Mouse (Mus musculus) midbrain, embryonic 11.5 days (tissue): ENCODE data around the gene Gm8257. TPM values are rescaled to one million over a fixed set of nuclear protein-coding genes. Genes with fewer than 3 reads are reported as not detected.
"Not testable (repeated sequence)": the region's sequence is repeated elsewhere in the genome, so short reads cannot be mapped to it uniquely, and the experiment has no call there.

ENCODE experiments used
- ATAC-seq: fragments of 200-750 bp; cut with Nextera tagmentation; 2 replicates; pipeline ENCODE4 v1.8.0; 2017; ENCODE audit warnings: moderate TSS enrichment, moderate library complexity; ENCODE audit not compliant: low FRiP score
- DNase-seq: peaks from one replicate; pipeline ENCODE4 v3.0.0; 2015; ENCODE audit warnings: low spot score; ENCODE audit errors: missing footprints
- H3K27ac ChIP-seq: fragments of 300-500 bp; sonication (generic); 2 replicates; pipeline ENCODE4 v1.5.1; 2014; ENCODE audit warnings: low read depth, low read length
- H3K27me3 ChIP-seq: fragments of 300-500 bp; sonication (generic); 2 replicates; pipeline ENCODE4 v1.6.1; 2014; ENCODE audit warnings: mild to moderate bottlenecking, low read length, moderate library complexity, mixed read lengths; ENCODE audit not compliant: control insufficient read depth, insufficient read depth
- H3K36me3 ChIP-seq: fragments of 300-500 bp; sonication (generic); 2 replicates; pipeline ENCODE4 v1.6.1; 2014; ENCODE audit warnings: mild to moderate bottlenecking, low read length, moderate library complexity, mixed read lengths; ENCODE audit not compliant: control insufficient read depth, insufficient read depth
- H3K4me1 ChIP-seq: fragments of 300-500 bp; sonication (generic); 2 replicates; pipeline ENCODE4 v1.6.1; 2014; ENCODE audit warnings: low read length; ENCODE audit not compliant: control insufficient read depth, insufficient read depth
- H3K4me2 ChIP-seq: fragments of 300-500 bp; sonication (generic); 2 replicates; pipeline ENCODE4 v1.6.1; 2014; ENCODE audit warnings: mild to moderate bottlenecking, moderate library complexity
- H3K4me3 ChIP-seq: fragments of 300-500 bp; sonication (generic); 2 replicates; pipeline ENCODE4 v1.5.1; 2014; ENCODE audit warnings: low read depth, low read length
- H3K9ac ChIP-seq: fragments of 300-500 bp; sonication (generic); 2 replicates; pipeline ENCODE4 v1.6.1; 2014; ENCODE audit warnings: low read length
- H3K9me3 ChIP-seq: fragments of 300-500 bp; sonication (generic); 2 replicates; pipeline ENCODE4 v1.6.1; 2016; ENCODE audit warnings: low read length; ENCODE audit not compliant: control insufficient read depth
- WGBS: fragments of 180-500 bp; shearing (Covaris S2); extraction: QIAGEN DNeasy Blood & Tissue Kit; methylation state at CpG from one replicate; pipeline ENCODE4 v1.1.7; 2014; 5-methylcytosine and 5-hydroxymethylcytosine counted together
- polyA plus RNA-seq: library from polyadenylated mRNA; unstranded; fragments of >200 nt; fragmentation: Nextera tagmentation; extraction: Ambion mirVana; gene quantifications from 2 replicates; pipeline ENCODE4 v1.2.1, GENCODE M21; 2014

Gene Gm8257
- polyA plus RNA-seq, result not detected in 2 replicates

- H3K4me2 ChIP-seq, ATAC-seq, H3K27ac ChIP-seq, H3K4me3 ChIP-seq, DNase-seq, H3K4me1 ChIP-seq, H3K27me3 ChIP-seq, H3K9me3 ChIP-seq, H3K9ac ChIP-seq, H3K36me3 ChIP-seq: not testable (repeated sequence)
- 94% methylated on average over 3 of the region's 3 CpGs for whole genome bisulfite sequencing
Observed at GRCm38 (mm10) chr14:44706356-44706755, at the start of gene Gm8257. Gm8257 (minus strand) TSS chr14:44706456.

DNA sequence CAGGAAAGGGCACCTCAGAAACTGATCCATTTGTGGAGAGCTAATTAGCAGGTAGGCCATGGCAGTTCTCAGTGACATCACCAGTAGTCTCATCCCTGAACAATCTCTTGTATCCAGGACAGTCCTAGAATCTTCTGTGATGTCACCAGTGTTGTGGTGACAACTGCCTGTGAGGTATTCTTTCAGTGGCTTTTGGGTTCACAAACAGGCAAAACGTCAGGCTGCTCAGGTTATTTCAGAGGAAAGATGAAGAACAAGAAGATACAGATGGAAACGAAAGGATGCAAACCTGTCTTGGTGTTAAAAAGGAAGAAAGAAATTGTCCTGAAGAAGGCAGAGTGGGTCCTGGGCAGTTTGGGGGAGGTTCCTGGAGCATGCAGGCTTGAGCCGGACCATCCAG, 44.0 kb upstream of the Gm8257 start, which contains the start of gene Gm8267:
Gm8267 (minus strand) TSS at position 101 of the 400 bp plus-strand sequence.
- Histone ChIP-seq H3K4me1 (no peaks in the 10 kb centered on the region), H3K27ac (no peak within 1 kb of the TSS), H3K9me3 (no peaks in the 10 kb centered on the region), H3K9ac (no peak within 1 kb of the TSS), H3K27me3 (no peaks in the 10 kb centered on the region), H3K4me2 (no peak within 1 kb of the TSS), H3K4me3 (no peak within 1 kb of the TSS), H3K36me3 (no peaks in the 10 kb centered on the region)
- 84% methylated on average over 3 of the region's 3 CpGs for WGBS
- ATAC-seq (no peak), DNase-seq (no peak)

DNA sequence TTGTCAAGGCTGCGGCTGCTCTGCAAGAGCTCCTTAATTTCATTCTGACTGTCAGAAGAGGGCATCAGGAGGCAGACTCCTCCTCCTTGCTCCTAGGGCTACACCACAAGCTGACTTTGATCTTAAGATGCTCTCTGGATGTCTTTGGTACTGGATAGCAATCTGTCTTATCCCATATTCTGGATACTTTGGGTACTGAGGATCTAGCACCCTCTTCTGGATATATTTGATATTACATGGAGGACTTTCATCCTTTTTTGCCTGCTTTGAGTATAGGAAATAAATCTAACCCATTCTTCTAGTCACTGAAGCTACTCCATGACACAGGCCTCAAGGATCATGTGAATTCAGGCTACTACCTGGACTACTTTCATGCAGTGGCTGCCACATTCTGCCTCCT, 36.5 kb upstream of the Gm8257 start:
- WGBS, result 69% methylated on average over 1 of the region's 1 CpGs
- not testable (repeated sequence) for H3K27me3 ChIP-seq, H3K4me2 ChIP-seq, H3K36me3 ChIP-seq, DNase-seq, H3K4me3 ChIP-seq, ATAC-seq, H3K4me1 ChIP-seq, H3K27ac ChIP-seq, H3K9me3 ChIP-seq, H3K9ac ChIP-seq

DNA sequence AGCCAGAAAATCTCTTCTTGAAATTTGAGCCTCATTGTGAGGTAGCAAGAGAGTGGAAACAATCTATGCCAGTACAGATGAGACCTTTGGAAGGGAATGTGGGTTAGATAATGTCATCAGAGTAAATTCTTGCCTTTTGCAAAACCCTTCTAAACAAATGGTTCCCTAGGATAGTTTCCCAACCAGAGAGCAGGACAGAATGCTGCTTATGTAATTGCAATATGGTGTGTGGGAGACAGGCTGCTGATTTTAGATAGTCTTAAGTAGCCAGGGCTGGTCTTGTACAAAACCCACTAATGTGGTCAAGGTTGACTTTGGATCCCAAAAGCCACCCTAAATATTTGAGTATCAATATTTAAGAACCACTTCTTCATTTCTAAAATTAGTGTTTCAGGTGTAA, 24.5 kb upstream of the Gm8257 start:
- not testable (repeated sequence) for H3K27ac ChIP-seq, H3K4me1 ChIP-seq, H3K9ac ChIP-seq, H3K27me3 ChIP-seq, DNase-seq, H3K4me3 ChIP-seq, H3K4me2 ChIP-seq, ATAC-seq, H3K9me3 ChIP-seq, H3K36me3 ChIP-seq

GRCm38 (mm10) chr14:44627737-44628136, 78.5 kb downstream of the Gm8257 start, which contains the start of gene Gm5624:
Gm5624 (minus strand) TSS chr14:44627938.
- not testable (repeated sequence) for H3K4me3 ChIP-seq, H3K9ac ChIP-seq, H3K4me2 ChIP-seq, H3K36me3 ChIP-seq, ATAC-seq, H3K9me3 ChIP-seq, H3K27ac ChIP-seq, DNase-seq, H3K27me3 ChIP-seq, H3K4me1 ChIP-seq
- WGBS, result 77% methylated on average over 4 of the region's 4 CpGs

Other genes with a start within 250 kb of the Gm8257 start
- gene BC061237, start 214.0 kb downstream of the Gm8257 start, polyA plus RNA-seq, result not detected in 2 replicates
- gene Gm17093, start 188.2 kb downstream of the Gm8257 start, polyA plus RNA-seq, result not detected in 2 replicates
- not detected in 2 replicates for gene Gm8247, start 123.3 kb downstream of the Gm8257 start, polyA plus RNA-seq
- gene Gm5624, start 78.5 kb downstream of the Gm8257 start, polyA plus RNA-seq, result not detected in 2 replicates
- gene Gm8267, start 43.9 kb upstream of the Gm8257 start, polyA plus RNA-seq, result not detected in 2 replicates
- not detected in 2 replicates for gene Ptgdr, start 152.9 kb upstream of the Gm8257 start, polyA plus RNA-seq